In genomic region chr7:114231857-114232256, GRCm38 (mm10) we compare ENCODE assay signal across 16 mouse cellular contexts.
"Had no signal": no experiment of that assay in that cellular context is flagged by ENCODE, and none has a peak within 500 bp of the region (broad histone marks: within the 10 kb centered on the region; RNA-seq: fewer than 3 reads in every experiment).

No protein-coding gene starts in this region.

- DNase-seq: kidney, adult 11 months; kidney, adult 8-10 months; kidney, postnatal 10 days; kidney, postnatal 36 days; layer of hippocampus, postnatal 36 days; lung, embryonic 14.5 days; thymus, adult 18-20 months; thymus, postnatal 36 days had no signal

- H3K9ac ChIP-seq: kidney, embryonic 15.5 days; limb, embryonic 12.5 days; limb, embryonic 15.5 days; liver, embryonic 15.5 days; lung, embryonic 14.5 days; midbrain, embryonic 13.5 days had no signal

- ATAC-seq: lung, postnatal 0 days; midbrain, embryonic 13.5 days had no signal

- H3K4me3 ChIP-seq: kidney, embryonic 15.5 days; left cerebral cortex, adult 2 months; limb, embryonic 12.5 days; limb, embryonic 15.5 days; liver, embryonic 15.5 days; midbrain, embryonic 13.5 days had no signal

- H3K4me1 ChIP-seq: kidney, embryonic 15.5 days; limb, embryonic 12.5 days; limb, embryonic 15.5 days; liver, embryonic 15.5 days; midbrain, embryonic 13.5 days had no signal

- H3K9me3 ChIP-seq: kidney, embryonic 15.5 days; limb, embryonic 12.5 days; limb, embryonic 15.5 days; liver, embryonic 15.5 days; midbrain, embryonic 13.5 days had no signal

- H3K27ac ChIP-seq: kidney, embryonic 15.5 days; left cerebral cortex, adult 2 months; limb, embryonic 12.5 days; limb, embryonic 15.5 days; liver, embryonic 15.5 days; macrophage; midbrain, embryonic 13.5 days had no signal

- H3K4me2 ChIP-seq: kidney, embryonic 15.5 days; limb, embryonic 12.5 days; limb, embryonic 15.5 days; liver, embryonic 15.5 days; lung, embryonic 14.5 days; midbrain, embryonic 13.5 days had no signal

- H3K27me3 ChIP-seq: kidney, embryonic 15.5 days; limb, embryonic 12.5 days; limb, embryonic 15.5 days; liver, embryonic 15.5 days; midbrain, embryonic 13.5 days had no signal
